Mouse (Mus musculus): ENCODE data around the gene Spata16.

The Spata16 gene

GRCm38 (mm10) chr3:26972105-26972504 lies 334.7 kb downstream of the Spata16 start:
- no peak for DNase-seq (ENCODE audit: low spot score in 2 of 2)

- peak in 1 of 2 experiments; percentile 5 for DNase-seq (ENCODE audit: low spot score in 2 of 2)
Observed at GRCm38 (mm10) chr3:26979603-26980002, 342.2 kb downstream of the Spata16 start.

- peak; percentile 13 to 55 for DNase-seq (ENCODE audit: low spot score in 2 of 2)
Observed at GRCm38 (mm10) chr3:26980371-26980770, 343.0 kb downstream of the Spata16 start.

GRCm38 (mm10) chr3:26981979-26982623 lies 344.7 kb downstream of the Spata16 start:
- no peak for DNase-seq (ENCODE audit: low spot score in 2 of 2)

GRCm38 (mm10) chr3:26983749-26984148 lies 346.3 kb downstream of the Spata16 start:
- DNase-seq (ENCODE audit: low spot score in 2 of 2): no peak

- no peak for DNase-seq (ENCODE audit: low spot score in 2 of 2)
Observed at GRCm38 (mm10) chr3:27006844-27007243, 369.4 kb downstream of the Spata16 start.

- no peak for DNase-seq (ENCODE audit: low spot score in 2 of 2)
Observed at GRCm38 (mm10) chr3:27027957-27028356, 390.5 kb downstream of the Spata16 start.

GRCm38 (mm10) chr3:27028526-27028925 lies 391.1 kb downstream of the Spata16 start:
- DNase-seq (ENCODE audit: low spot score in 2 of 2): no peak

- no peak for DNase-seq (ENCODE audit: low spot score in 2 of 2)
Observed at GRCm38 (mm10) chr3:27030067-27030857, 392.8 kb downstream of the Spata16 start.

All from left cerebral cortex, adult 9 months (tissue).